Mouse (Mus musculus): ENCODE results near the gene Tmem232.

DNA sequence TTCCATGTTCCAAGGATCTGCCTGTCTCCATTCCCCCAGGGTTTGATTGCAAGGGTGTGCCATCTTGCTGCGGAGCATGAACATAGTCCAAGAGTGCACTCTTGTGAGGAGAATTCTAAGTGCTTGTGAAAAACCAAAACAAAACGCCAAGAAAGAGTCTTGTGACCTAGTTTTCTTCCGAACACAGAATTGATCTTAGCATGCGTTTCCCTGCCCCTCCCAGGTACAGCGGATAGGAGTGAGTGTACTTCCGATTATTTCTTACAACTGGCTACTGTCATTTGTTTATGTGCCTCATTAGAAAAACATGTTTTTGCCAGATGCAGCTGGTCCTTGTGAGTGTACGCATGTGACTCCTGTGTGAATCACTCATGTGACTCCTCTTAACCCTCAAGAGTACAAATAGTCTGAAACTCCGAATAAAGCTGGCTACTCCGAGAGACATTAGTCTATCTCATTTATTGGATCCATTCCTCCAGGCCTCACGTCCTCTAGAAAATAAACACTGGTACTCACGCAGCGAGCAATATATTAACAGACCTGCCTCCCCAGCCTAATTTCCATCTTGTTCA is 11.9 kb upstream of the Tmem232 start:
- TF ChIP-seq CTCF (IDR thresholded peaks at IDR 0.05; ENCODE audit: control insufficient read depth, insufficient read depth, insufficient replicate concordance, low read depth, low read length) (no peak), POLR2A (IDR thresholded peaks at IDR 0.05; ENCODE audit: control insufficient read depth, low read depth, low read length) (no peak)

Data from testis, adult 2 months (tissue).